Mouse (Mus musculus) lung, adult 2 months (tissue): ENCODE results near the gene Zfp771.

Experiments used
- CTCF ChIP-seq: fragments of 200-500 bp; IDR thresholded peaks from 2 replicates; pipeline ENCODE4 v1.5.1; 2011; ENCODE audit warnings: mild to moderate bottlenecking, low read length, control low read depth; ENCODE audit not compliant: insufficient read depth
- POLR2A ChIP-seq: fragments of 200-500 bp; IDR thresholded peaks from 2 replicates; pipeline ENCODE4 v1.6.1; 2011; ENCODE audit warnings: low read depth, mild to moderate bottlenecking, control low read depth, low read length, borderline replicate concordance; ENCODE audit errors: extremely low read depth

DNA sequence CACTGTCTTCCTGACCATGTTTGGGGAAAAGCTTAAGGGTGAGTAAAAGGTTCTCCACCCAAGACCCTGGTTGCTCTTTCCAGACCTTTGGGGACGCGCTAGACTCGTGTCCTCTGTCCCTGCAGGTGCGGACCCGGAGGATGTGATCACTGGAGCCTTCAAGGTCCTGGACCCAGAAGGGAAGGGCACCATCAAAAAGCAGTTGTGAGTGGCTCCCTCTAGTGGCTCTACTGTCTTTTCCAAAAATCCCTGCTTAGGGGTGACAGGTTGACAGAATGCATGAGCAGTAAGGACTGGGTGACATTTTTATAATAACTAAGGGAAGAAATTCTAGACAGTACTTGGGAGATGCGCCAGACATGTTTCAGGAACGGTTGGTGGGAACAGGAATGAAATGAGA is 30.6 kb upstream of the Zfp771 start:
- TF ChIP-seq CTCF = peak; percentile 46
- TF ChIP-seq POLR2A = no peak
